Mouse (Mus musculus): ENCODE data around the gene Mta3.
"Not testable (repeated sequence)": the region's sequence is repeated elsewhere in the genome, so short reads cannot be mapped to it uniquely, and the experiment has no call there.

Mta3 gene

DNA sequence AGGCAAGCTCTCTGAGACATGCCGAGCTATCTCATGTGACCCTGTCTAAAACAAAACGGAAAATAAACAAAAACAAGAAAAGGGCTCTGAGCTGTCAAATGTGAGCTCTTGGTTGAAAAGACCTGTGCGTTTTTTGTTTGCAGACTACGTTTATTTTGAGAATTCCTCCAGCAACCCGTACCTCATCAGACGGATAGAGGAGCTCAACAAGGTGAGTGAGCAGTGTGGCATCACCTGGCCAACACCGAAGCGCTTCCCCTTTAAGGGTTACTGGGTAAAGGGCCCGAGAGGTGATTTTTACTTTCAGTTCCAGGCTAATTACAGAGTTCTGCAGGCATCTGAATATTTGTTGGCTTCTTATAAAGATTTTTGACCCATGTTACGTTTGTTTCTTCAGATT lies 2.3 kb downstream of the Mta3 start:
- DNase-seq (ENCODE audit: low read depth, low spot score): no peak

- no peak for DNase-seq (ENCODE audit: low read depth, low spot score)
Observed at GRCm38 (mm10) chr17:83708891-83709290, 2.9 kb downstream of the Mta3 start.

- not testable (repeated sequence) for DNase-seq (ENCODE audit: low read depth, low spot score)
Observed at GRCm38 (mm10) chr17:83709517-83709916, 3.6 kb downstream of the Mta3 start.

GRCm38 (mm10) chr17:83710639-83711038 lies 4.7 kb downstream of the Mta3 start:
- DNase-seq (ENCODE audit: low read depth, low spot score): no peak

DNA sequence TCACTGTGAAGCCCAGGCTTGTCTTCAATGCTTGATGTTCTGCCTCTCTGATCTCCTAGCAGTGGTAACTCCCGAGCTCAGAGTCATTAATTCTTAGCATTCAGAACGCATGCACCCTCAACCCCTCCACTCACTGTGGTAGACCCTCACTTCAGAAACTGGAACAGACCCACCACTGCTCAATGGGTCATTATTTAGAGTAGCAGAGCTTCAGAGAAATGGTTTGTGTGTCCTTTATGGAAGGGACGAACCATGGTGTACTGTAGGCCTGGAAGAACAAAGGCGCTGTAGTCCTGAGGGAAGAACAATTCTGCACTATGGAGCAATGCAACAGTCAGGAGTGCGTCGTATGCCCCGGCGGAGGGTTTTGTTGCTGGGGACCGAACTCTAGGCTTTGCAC lies 6.4 kb downstream of the Mta3 start:
- DNase-seq (ENCODE audit: low read depth, low spot score): no peak

DNA sequence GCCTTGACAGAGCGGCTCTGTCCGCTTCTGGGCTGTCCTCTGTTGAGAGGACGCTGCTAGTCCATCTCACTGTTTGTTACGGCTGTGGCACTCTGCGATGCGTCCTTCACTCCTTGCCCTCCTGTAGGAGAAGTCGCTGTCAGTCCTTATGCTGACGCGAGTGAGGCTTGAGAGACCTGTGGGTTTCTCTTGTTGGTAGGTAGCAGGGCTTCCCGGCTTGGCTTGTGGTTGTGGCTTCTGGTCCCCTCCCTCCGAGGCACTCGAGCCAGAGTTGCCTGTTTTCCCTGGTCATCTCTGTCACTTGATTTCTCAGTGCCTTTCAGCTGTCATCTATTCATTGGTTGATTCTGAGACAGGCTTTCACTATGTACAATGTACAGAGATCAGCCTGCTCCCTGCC lies 14.5 kb downstream of the Mta3 start:
- DNase-seq (ENCODE audit: low read depth, low spot score): no peak

- DNase-seq (ENCODE audit: low read depth, low spot score): no peak
Observed at GRCm38 (mm10) chr17:83721157-83721556, 15.2 kb downstream of the Mta3 start.

- DNase-seq (ENCODE audit: low read depth, low spot score): no peak
Observed at GRCm38 (mm10) chr17:83723064-83723463, 17.1 kb downstream of the Mta3 start.

GRCm38 (mm10) chr17:83726496-83726895 lies 20.5 kb downstream of the Mta3 start:
- DNase-seq (ENCODE audit: low read depth, low spot score): no peak

DNA sequence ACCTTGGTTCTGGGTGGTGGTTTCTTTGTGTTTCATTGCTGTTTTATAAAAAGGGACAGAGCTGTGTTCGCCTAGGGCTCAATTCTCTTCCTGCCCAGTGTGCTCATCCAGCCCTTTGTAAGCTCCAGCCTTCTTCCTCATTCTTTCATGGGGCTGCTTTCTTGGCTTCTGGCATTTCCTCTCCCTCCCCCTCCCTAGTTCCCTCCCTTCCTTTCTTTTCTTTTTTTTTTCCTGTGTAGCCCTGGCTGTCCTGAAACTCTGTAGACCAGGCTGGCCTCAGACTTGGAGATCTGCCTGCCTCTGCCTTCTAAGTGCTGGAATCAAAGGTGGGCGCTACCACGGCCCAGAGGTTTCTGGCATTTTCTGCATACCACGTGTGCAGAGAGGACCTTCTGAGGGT lies 21.7 kb downstream of the Mta3 start:
- no peak for DNase-seq (ENCODE audit: low read depth, low spot score)

DNA sequence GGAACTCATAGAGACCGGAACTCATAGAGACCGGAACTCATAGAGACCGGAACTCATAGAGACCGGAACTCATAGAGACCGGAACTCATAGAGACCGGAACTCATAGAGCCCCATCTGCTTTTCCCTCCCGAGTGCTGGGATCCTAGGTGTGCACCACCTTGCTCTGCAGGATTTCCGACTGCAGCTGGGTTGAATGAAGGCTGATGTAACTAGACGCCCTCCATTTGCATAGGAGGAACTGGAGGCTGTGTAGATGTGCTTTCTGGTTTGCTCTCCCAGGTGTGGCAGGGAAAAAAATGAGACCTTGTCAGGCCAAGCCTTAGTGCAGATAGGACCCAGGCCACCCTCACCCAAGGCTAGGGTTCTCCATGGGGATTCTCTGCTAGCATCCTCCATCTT lies 23.1 kb downstream of the Mta3 start:
- no peak for DNase-seq (ENCODE audit: low read depth, low spot score)

DNA sequence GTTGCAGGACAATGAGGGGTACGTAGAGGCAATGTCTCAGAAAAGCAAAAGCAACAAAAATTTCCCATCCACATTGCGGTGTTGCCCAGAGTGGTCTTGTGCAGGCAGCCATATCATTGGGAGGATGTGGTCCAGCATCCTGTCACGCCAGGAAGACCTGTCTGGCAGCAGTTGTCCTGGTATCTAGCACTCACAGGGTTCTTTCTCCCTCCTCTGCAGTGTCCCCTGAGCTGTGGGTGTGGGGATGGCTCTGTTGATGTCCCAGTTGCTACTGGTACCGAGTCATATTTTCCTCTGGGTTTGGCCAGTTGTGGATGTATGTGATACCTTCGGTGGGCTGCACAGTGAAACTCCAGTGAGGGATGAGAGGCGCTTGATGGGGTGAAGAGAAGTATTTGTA lies 24.2 kb downstream of the Mta3 start:
- no peak for DNase-seq (ENCODE audit: low read depth, low spot score)

DNA sequence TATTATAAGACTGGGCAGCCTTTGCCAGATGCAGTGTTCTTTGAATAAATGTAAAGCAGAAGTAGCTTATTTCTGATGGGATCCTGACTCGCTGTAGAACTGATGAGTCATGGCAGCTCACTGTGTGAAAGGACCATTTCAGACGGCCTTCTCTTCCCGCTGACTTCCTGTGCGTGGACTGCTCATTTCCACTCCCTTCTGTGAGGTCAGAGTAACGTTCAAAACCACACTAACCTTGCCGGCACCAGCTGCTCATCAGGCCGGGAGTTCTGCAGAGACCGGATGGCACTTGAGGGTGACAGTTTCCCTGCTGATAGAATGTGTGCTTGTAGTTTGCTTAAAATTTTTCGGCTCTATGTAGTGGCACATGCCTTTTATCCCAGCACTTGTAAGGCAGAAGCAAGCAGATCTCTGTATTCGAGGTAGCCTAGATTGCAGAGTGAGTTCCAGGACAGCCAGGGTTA lies 26.2 kb downstream of the Mta3 start:
- DNase-seq (ENCODE audit: low read depth, low spot score): no peak

- no peak for DNase-seq (ENCODE audit: low read depth, low spot score)
Observed at GRCm38 (mm10) chr17:83732801-83733200, 26.8 kb downstream of the Mta3 start.

- DNase-seq (ENCODE audit: low read depth, low spot score): no peak
Observed at GRCm38 (mm10) chr17:83736701-83737100, 30.7 kb downstream of the Mta3 start.

DNA sequence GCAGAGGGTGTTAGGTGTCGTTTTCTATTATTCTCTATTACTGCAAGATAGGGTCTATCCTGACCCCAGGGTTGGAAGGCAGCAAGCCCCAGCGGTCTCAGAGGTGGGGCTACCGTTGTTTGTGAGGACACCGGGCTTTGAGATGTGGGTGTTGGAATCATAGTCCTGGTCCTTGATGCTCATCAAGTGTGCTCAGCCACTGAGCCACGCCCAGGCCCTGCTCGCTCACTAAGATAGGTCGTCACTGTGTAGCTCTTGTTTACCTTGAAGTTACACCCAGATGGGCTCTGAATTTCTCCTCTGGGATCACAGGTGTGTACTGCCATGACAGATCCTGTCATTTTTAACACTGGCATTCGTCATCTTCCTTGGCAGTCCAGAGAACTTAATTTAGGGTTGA lies 31.8 kb downstream of the Mta3 start:
- no peak for DNase-seq (ENCODE audit: low read depth, low spot score)

DNA sequence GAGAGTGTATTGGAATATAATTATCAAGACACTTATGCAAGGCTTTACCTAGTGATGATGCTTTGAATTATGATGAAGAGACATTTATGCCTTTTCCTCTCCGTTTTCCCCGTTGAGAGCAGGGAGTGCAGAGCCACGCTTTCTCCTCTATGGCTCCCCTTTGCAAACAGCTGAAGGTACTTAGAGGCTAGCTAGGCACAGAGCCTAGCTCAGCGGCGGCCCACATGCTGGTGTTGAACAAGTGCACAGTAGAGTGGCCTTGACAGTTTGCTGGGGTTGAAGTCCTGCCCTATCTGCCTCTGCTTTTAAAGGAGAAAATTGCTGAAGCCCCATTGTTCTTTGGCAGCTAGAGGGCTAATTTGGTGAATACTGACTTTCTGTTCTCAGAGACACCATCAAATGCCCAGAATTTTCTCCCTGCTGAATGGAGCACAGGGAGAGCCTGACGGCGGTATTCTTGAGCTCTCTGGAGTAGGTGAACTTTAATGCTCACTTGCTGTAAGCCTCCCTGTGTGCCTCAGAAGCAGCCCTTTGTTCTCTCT lies 34.2 kb downstream of the Mta3 start:
- DNase-seq (ENCODE audit: low read depth, low spot score): no peak

DNA sequence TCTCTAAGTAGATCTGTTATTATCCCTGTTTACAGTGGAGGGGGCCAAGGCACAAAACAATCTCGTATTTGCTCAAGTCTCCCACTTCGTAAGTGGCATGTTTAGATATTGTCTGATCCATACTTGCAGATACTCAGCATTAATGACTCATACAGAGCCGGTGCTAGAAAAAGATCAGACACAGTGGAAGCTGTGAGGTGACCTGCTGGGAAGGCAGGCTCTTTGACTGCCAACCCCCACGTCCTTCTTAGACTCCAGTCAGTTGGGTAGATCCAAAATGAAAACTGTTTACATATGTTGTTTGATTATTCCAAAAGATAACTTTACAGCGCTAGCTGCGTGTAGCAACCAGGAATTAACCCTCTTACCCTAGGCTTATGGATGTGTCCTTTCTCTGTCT lies 35.3 kb downstream of the Mta3 start:
- DNase-seq (ENCODE audit: low read depth, low spot score): no peak

DNA sequence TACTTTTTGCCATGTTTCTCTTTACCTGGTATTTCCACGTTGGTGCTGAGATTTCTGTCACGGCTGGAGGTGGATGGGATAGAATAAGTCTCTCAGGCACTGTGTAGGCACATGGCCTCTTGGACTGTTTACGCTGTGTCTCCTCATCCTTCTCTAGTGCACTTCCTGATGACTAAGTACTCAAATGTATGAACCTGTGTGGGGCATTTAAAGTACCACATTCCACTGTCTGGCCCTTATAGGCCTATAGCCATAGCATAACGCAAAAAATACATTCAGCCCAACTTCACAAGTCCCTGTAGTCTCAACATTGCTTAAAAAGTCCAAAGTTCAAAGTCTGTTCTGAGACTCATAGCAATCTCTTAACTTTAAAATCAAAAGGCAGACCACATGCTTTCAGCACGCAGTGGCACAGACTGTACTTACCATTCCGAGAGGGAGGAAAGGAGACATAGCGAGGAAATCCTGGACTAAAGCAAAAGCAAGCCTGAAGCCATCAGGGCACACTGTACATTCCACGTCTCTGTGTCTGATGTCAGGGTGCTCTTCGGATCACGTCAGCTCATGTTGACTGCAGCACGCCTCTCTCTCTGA lies 38.4 kb downstream of the Mta3 start:
- no peak for DNase-seq (ENCODE audit: low read depth, low spot score)

GRCm38 (mm10) chr17:83747405-83748160 lies 41.6 kb downstream of the Mta3 start:
- no peak for DNase-seq (ENCODE audit: low read depth, low spot score)

GRCm38 (mm10) chr17:83750216-83750950 lies 44.4 kb downstream of the Mta3 start:
- no peak for DNase-seq (ENCODE audit: low read depth, low spot score)

- DNase-seq (ENCODE audit: low read depth, low spot score): no peak
Observed at GRCm38 (mm10) chr17:83753112-83753899, 47.3 kb downstream of the Mta3 start.
